Mouse (Mus musculus) kidney, postnatal 0 days (tissue): Measurements from ENCODE around the gene Fbxo42. TPM values are rescaled to one million over a fixed set of nuclear protein-coding genes. Genes with fewer than 3 reads are reported as not detected.

Experiments
- ATAC-seq: fragments of 200-750 bp; cut with Nextera tagmentation; replicated peaks from 2 replicates; pipeline ENCODE4 v1.8.0; 2017; ENCODE audit warnings: low read depth, moderate number of reproducible peaks, moderate TSS enrichment, moderate library complexity; ENCODE audit not compliant: low FRiP score
- DNase-seq: peaks from one replicate; pipeline ENCODE4 v3.0.0-alpha.2; 2016; ENCODE audit warnings: low spot score
- H3K27ac ChIP-seq: fragments of 300-500 bp; sonication (generic); 2 replicates; pipeline ENCODE4 v1.5.1; 2014; ENCODE audit warnings: mild to moderate bottlenecking
- H3K27me3 ChIP-seq: fragments of 300-500 bp; sonication (generic); 2 replicates; pipeline ENCODE4 v1.6.1; 2014; ENCODE audit warnings: low read length, mixed read lengths; ENCODE audit not compliant: insufficient read depth
- H3K36me3 ChIP-seq: fragments of 300-500 bp; sonication (generic); 2 replicates; pipeline ENCODE4 v1.6.1; 2014; ENCODE audit warnings: low read length, mixed read lengths; ENCODE audit not compliant: insufficient read depth
- H3K4me1 ChIP-seq: fragments of 300-500 bp; sonication (generic); replicated peaks from 2 replicates; pipeline ENCODE4 v1.6.1; 2014; ENCODE audit warnings: antibody characterized with exemption, low read length, mixed read lengths; ENCODE audit not compliant: insufficient read depth
- H3K4me2 ChIP-seq: fragments of 300-500 bp; sonication (generic); 2 replicates; pipeline ENCODE4 v1.6.1; 2014; ENCODE audit warnings: mild to moderate bottlenecking, low read length, moderate library complexity, mixed read lengths
- H3K4me3 ChIP-seq: fragments of 300-500 bp; sonication (generic); replicated peaks from 2 replicates; pipeline ENCODE4 v1.5.1; 2014; ENCODE audit warnings: low read depth, low read length
- H3K9ac ChIP-seq: fragments of 300-500 bp; sonication (generic); 2 replicates; pipeline ENCODE4 v1.6.1; 2014; ENCODE audit warnings: low read depth, low read length
- H3K9me3 ChIP-seq: fragments of 300-500 bp; sonication (generic); replicated peaks from 2 replicates; pipeline ENCODE4 v1.6.1; 2016; ENCODE audit warnings: low read length, inconsistent platforms, mixed read lengths
- CTCF ChIP-seq: IDR thresholded peaks from 2 replicates; pipeline ENCODE4 v1.5.1; 2016; ENCODE audit warnings: antibody characterized with exemption, low read depth, mild to moderate bottlenecking, moderate library complexity
- WGBS: fragments of 180-500 bp; shearing (Covaris S2); extraction: QIAGEN DNeasy Blood & Tissue Kit; methylation state at CpG from one replicate; pipeline ENCODE4 v1.1.7; 2014; 5-methylcytosine and 5-hydroxymethylcytosine counted together
- polyA plus RNA-seq: library from polyadenylated mRNA; unstranded; fragments of >200 nt; fragmentation: Nextera tagmentation; extraction: Ambion mirVana; gene quantifications from 2 replicates; pipeline ENCODE4 v1.2.1, GENCODE M21; 2015

The Fbxo42 gene
- polyA plus RNA-seq, 1 experiment from 2014 or later = 14.6 TPM

- H3K9me3 ChIP-seq = no peaks in the 10 kb centered on the region
- 87% methylated on average over 5 of the region's 5 CpGs for WGBS
- peaks cover 31% of the 10 kb centered on the region for H3K36me3 ChIP-seq
Measured at GRCm38 (mm10) chr4:141175783-141176182, 28.1 kb downstream of the Fbxo42 start.

GRCm38 (mm10) chr4:141176328-141176838 lies 28.7 kb downstream of the Fbxo42 start:
- Histone ChIP-seq H3K9ac (no peak overlapping the region), H3K4me2 (no peak overlapping the region), H3K4me3 (no peak overlapping the region), H3K36me3 (peaks cover 27% of the 10 kb centered on the region), H3K27ac (no peak overlapping the region), H3K27me3 (no peaks in the 10 kb centered on the region), H3K9me3 (no peaks in the 10 kb centered on the region), H3K4me1 (no peaks in the 10 kb centered on the region)
- ATAC-seq = no peak
- DNase-seq = no peak
- no peak for TF ChIP-seq CTCF
- 74% methylated on average over 10 of the region's 10 CpGs for WGBS

More at GRCm38 (mm10) chr4:141175783-141176182, 28.1 kb downstream of the Fbxo42 start:
- no peak for TF ChIP-seq CTCF
- DNase-seq (no peak), ATAC-seq (no peak)
- H3K4me2 ChIP-seq = no peak overlapping the region
- no peaks in the 10 kb centered on the region for H3K27me3 ChIP-seq
- no peak overlapping the region for H3K9ac ChIP-seq
- H3K4me1 ChIP-seq = no peaks in the 10 kb centered on the region
- no peak overlapping the region for H3K27ac ChIP-seq
- H3K4me3 ChIP-seq = no peak overlapping the region

- Histone ChIP-seq H3K9ac (no peak overlapping the region), H3K4me2 (no peak overlapping the region), H3K4me1 (no peaks in the 10 kb centered on the region), H3K27me3 (no peaks in the 10 kb centered on the region), H3K9me3 (no peaks in the 10 kb centered on the region), H3K4me3 (no peak overlapping the region), H3K27ac (no peak overlapping the region), H3K36me3 (peaks cover 16% of the 10 kb centered on the region; the same call in 1 of the 2 replicates)
- 76% methylated on average over 4 of the region's 4 CpGs for WGBS
- DNase-seq = no peak
- ATAC-seq = no peak
- TF ChIP-seq CTCF = no peak
Measured at GRCm38 (mm10) chr4:141178500-141178899, 30.8 kb downstream of the Fbxo42 start.

- TF ChIP-seq CTCF = no peak
- Histone ChIP-seq H3K27me3 (no peaks in the 10 kb centered on the region), H3K9me3 (no peaks in the 10 kb centered on the region), H3K27ac (no peak overlapping the region), H3K4me1 (no peaks in the 10 kb centered on the region), H3K9ac (no peak overlapping the region), H3K4me2 (no peak overlapping the region), H3K4me3 (no peak overlapping the region), H3K36me3 (0 out of 2 replicates have a peak, but pooled peaks cover 10% of the 10 kb centered on the region)
- DNase-seq = no peak
- ATAC-seq = no peak
- WGBS = 88% methylated on average over 8 of the region's 8 CpGs
Measured at GRCm38 (mm10) chr4:141180831-141181230, 33.1 kb downstream of the Fbxo42 start.

GRCm38 (mm10) chr4:141181981-141182380 lies 34.3 kb downstream of the Fbxo42 start:
- 94% methylated on average over 6 of the region's 6 CpGs for WGBS
- TF ChIP-seq CTCF = no peak

GRCm38 (mm10) chr4:141183932-141184331 lies 36.2 kb downstream of the Fbxo42 start:
- no peaks in the 10 kb centered on the region for H3K36me3 ChIP-seq
- no peaks in the 10 kb centered on the region for H3K9me3 ChIP-seq
- no peak overlapping the region for H3K27ac ChIP-seq
- ATAC-seq (no peak), DNase-seq (no peak)
- WGBS = 85% methylated on average over 2 of the region's 2 CpGs
- TF ChIP-seq CTCF = no peak
- no peak overlapping the region for H3K4me2 ChIP-seq
- no peak overlapping the region for H3K9ac ChIP-seq
- no peaks in the 10 kb centered on the region for H3K27me3 ChIP-seq
- H3K4me1 ChIP-seq = peaks cover 8% of the 10 kb centered on the region
- H3K4me3 ChIP-seq = no peak overlapping the region

More at GRCm38 (mm10) chr4:141181981-141182380, 34.3 kb downstream of the Fbxo42 start:
- Histone ChIP-seq H3K27ac (no peak overlapping the region), H3K4me3 (no peak overlapping the region), H3K9ac (no peak overlapping the region), H3K27me3 (no peaks in the 10 kb centered on the region), H3K4me2 (no peak overlapping the region), H3K36me3 (0 out of 2 replicates have a peak, but pooled peaks cover 8% of the 10 kb centered on the region), H3K9me3 (no peaks in the 10 kb centered on the region), H3K4me1 (peaks cover 8% of the 10 kb centered on the region)
- no peak for ATAC-seq
- DNase-seq = no peak

GRCm38 (mm10) chr4:141184426-141184825 lies 36.7 kb downstream of the Fbxo42 start:
- DNase-seq = no peak
- H3K9me3 ChIP-seq = no peaks in the 10 kb centered on the region
- TF ChIP-seq CTCF = no peak
- no peak for ATAC-seq
- H3K27me3 ChIP-seq = no peaks in the 10 kb centered on the region
- no peak overlapping the region for H3K4me2 ChIP-seq
- no peak overlapping the region for H3K27ac ChIP-seq
- no peak overlapping the region for H3K4me3 ChIP-seq
- H3K36me3 ChIP-seq = no peaks in the 10 kb centered on the region
- peaks cover 8% of the 10 kb centered on the region for H3K4me1 ChIP-seq
- 91% methylated on average over 4 of the region's 4 CpGs for WGBS
- H3K9ac ChIP-seq = no peak overlapping the region
